Mouse (Mus musculus) E14TG2a.4 (cell line): ENCODE measurements around the gene Sytl3.
"Not testable (repeated sequence)": the region's sequence is repeated elsewhere in the genome, so short reads cannot be mapped to it uniquely, and the experiment has no call there.

Source experiments
- CTCF ChIP-seq: conservative IDR thresholded peaks from 2 replicates; pipeline ENCODE4 v1.5.1; 2014; ENCODE audit warnings: low read length
- POU5F1 ChIP-seq: IDR thresholded peaks from 2 replicates; pipeline ENCODE4 v1.6.1; 2014; ENCODE audit warnings: low read length, borderline replicate concordance

- not testable (repeated sequence) for TF ChIP-seq CTCF, POU5F1
These were observed 3.8 kb upstream of the Sytl3 start for GRCm38 (mm10) chr17:6655087-6655511.
